Mouse (Mus musculus): ENCODE data around the gene Ndufab1. TPM values are rescaled to one million over a fixed set of nuclear protein-coding genes. Genes with fewer than 3 reads are reported as not detected.

The Ndufab1 gene
- polyA plus RNA-seq (2015; fragmentation: Nextera tagmentation; extraction: Ambion mirVana): 981 and 993 TPM in 2 replicates

DNA sequence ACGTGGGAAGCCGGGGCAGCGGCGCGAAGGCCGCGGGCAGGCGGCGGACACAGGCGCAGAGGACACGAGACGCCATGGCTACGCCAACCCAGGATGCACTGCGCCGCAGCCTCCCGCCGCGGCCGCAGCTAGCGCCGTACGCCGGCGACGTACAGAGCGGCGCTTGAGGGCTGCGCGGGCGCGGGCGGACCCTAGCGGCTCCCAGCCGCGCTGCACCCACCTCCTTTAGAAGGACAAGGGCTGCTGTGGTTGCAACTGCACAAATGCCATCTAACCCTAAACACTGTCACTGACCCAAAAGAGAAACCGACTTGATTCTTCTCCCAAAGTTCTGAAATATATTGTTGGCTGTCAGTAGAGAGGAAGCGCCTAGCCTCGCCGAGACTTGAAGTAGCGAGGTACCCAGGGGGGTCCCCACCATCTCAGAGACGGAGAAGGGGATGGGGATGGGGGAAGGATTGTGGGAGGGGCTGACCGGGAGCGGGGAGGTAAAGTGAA, at the start of gene Ndufab1:
Gene Ndufab1, minus strand, starts transcription at position 140 of the 498 bp plus-strand sequence.
- peak within 1 kb of the TSS; percentile 75 for H3K4me2 ChIP-seq (ENCODE audit: low read depth, low read length)
- no peaks in the 10 kb centered on the region for H3K9me3 ChIP-seq (ENCODE audit: control insufficient read depth, low read length)
- H3K27ac ChIP-seq (ENCODE audit: low read length): peak within 1 kb of the TSS; percentile 1; the same call in 1 of the 2 replicates
- H3K36me3 ChIP-seq (ENCODE audit: control insufficient read depth, insufficient read depth, low read length): 0 out of 2 replicates have a peak, but pooled peaks cover 3% of the 10 kb centered on the region
- peak within 1 kb of the TSS; percentile 70 for H3K4me3 ChIP-seq (ENCODE audit: low read length)
- H3K27me3 ChIP-seq (replicated peaks; ENCODE audit: control insufficient read depth, insufficient read depth, low read length): no peaks in the 10 kb centered on the region
- H3K4me1 ChIP-seq (ENCODE audit: control insufficient read depth, insufficient read depth, low read length): peaks cover 9% of the 10 kb centered on the region
- H3K9ac ChIP-seq (ENCODE audit: low read depth, low read length): peak within 1 kb of the TSS; percentile 88
- WGBS: 0% methylated on average over 34 of the region's 43 CpGs
- peak; percentile 99 for ATAC-seq

DNA sequence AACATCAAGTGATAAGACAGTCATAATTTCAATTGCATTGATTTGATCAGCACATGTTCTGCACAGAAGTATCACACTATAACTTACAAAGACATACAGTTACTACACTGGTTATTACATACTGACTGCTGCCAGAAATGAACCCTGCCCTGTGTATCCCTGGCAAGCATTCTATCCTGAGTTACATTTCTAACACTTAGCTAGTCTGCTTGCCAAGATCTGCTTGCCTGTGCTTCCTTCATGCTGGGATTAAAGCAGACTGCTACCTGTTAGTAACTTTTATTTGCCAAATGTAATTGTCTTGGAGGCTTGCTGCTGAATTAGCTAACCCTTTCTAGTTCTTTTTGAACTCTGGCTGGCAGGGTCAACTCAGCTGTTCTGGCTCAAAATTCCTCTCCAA, 39.3 kb upstream of the Ndufab1 start:
- no peak for ATAC-seq
- H3K36me3 ChIP-seq (ENCODE audit: control insufficient read depth, insufficient read depth, low read length): peaks cover 25% of the 10 kb centered on the region
- no peak overlapping the region for H3K4me2 ChIP-seq (ENCODE audit: low read depth, low read length)
- H3K27me3 ChIP-seq (replicated peaks; ENCODE audit: control insufficient read depth, insufficient read depth, low read length): no peaks in the 10 kb centered on the region
- no peaks in the 10 kb centered on the region for H3K9me3 ChIP-seq (ENCODE audit: control insufficient read depth, low read length)
- no peak overlapping the region for H3K9ac ChIP-seq (ENCODE audit: low read depth, low read length)
- no peak overlapping the region for H3K27ac ChIP-seq (ENCODE audit: low read length)
- no peak overlapping the region for H3K4me3 ChIP-seq (ENCODE audit: low read length)
- H3K4me1 ChIP-seq (ENCODE audit: control insufficient read depth, insufficient read depth, low read length): no peaks in the 10 kb centered on the region

DNA sequence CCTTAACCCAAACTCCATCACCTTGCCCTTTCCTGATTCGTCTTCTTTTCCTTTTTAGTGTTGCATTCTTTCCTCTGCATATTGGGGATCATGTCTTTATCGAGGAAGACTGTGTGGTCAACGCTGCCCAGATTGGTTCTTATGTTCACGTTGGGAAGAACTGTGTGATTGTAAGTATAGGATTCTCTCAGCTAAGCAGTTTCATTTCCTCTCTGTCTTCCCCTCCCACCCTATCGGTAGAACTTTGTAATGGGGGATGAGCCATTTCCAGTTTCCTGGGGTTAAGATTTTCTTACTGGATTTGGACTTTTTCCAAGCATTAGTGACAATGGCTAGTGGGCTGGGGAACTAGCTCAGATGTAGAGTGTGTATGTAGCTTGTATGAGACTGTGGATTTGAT, 36.5 kb upstream of the Ndufab1 start:
- Histone ChIP-seq H3K27me3 (replicated peaks; ENCODE audit: control insufficient read depth, insufficient read depth, low read length) (no peaks in the 10 kb centered on the region), H3K4me1 (ENCODE audit: control insufficient read depth, insufficient read depth, low read length) (peaks cover 5% of the 10 kb centered on the region; the same call in 1 of the 2 replicates), H3K27ac (ENCODE audit: low read length) (no peak overlapping the region), H3K9me3 (ENCODE audit: control insufficient read depth, low read length) (no peaks in the 10 kb centered on the region), H3K36me3 (ENCODE audit: control insufficient read depth, insufficient read depth, low read length) (peaks cover 17% of the 10 kb centered on the region), H3K4me3 (ENCODE audit: low read length) (no peak overlapping the region), H3K4me2 (ENCODE audit: low read depth, low read length) (no peak overlapping the region), H3K9ac (ENCODE audit: low read depth, low read length) (no peak overlapping the region)
- no peak for ATAC-seq
- 91% methylated on average over 5 of the region's 5 CpGs for WGBS

DNA sequence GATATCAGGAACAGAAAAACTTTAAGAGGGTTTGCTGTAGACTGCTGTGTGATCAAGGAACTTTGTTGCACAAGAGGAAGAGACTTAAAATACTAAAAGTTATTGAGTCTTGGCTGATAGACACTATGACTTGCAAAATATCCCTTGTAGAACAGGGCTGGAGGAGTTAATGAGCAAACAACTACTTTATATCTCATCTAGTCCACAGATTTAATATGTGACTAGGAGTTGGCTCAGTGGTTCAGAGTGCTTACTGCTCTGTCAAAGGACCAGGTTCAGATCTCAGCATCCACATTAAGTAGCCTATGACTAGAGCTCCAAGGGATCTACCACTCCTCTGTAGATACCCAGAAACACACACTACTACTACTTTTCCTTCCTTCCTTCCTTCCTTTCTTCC, 35.4 kb upstream of the Ndufab1 start:
- no peaks in the 10 kb centered on the region for H3K9me3 ChIP-seq (ENCODE audit: control insufficient read depth, low read length)
- H3K27ac ChIP-seq (ENCODE audit: low read length): no peak overlapping the region
- H3K9ac ChIP-seq (ENCODE audit: low read depth, low read length): no peak overlapping the region
- no peak for ATAC-seq
- no peak overlapping the region for H3K4me2 ChIP-seq (ENCODE audit: low read depth, low read length)
- peaks cover 5% of the 10 kb centered on the region; the same call in 1 of the 2 replicates for H3K4me1 ChIP-seq (ENCODE audit: control insufficient read depth, insufficient read depth, low read length)
- peaks cover 16% of the 10 kb centered on the region for H3K36me3 ChIP-seq (ENCODE audit: control insufficient read depth, insufficient read depth, low read length)
- no peak overlapping the region for H3K4me3 ChIP-seq (ENCODE audit: low read length)
- H3K27me3 ChIP-seq (replicated peaks; ENCODE audit: control insufficient read depth, insufficient read depth, low read length): no peaks in the 10 kb centered on the region

DNA sequence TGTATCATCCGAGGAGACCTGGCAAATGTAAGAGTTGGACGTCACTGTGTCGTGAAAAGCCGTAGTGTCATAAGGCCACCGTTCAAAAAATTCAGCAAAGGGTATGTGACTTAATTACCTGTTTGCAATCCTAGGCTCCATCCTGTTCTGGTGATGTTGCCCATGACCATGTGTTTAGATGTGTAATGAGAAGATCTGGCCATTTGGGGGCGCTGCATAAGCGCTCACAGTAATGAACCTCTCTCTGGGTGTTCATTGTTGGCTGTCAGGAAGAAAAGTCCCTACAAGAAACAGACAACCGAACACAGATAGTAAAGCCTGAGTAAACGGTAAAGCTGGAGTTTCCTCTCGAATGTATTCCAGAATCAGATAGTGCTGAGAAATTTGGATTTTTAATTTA, 33.4 kb upstream of the Ndufab1 start:
- no peak overlapping the region for H3K9ac ChIP-seq (ENCODE audit: low read depth, low read length)
- WGBS: 70% methylated on average over 10 of the region's 10 CpGs
- H3K27ac ChIP-seq (ENCODE audit: low read length): no peak overlapping the region
- no peaks in the 10 kb centered on the region for H3K9me3 ChIP-seq (ENCODE audit: control insufficient read depth, low read length)
- H3K27me3 ChIP-seq (replicated peaks; ENCODE audit: control insufficient read depth, insufficient read depth, low read length): no peaks in the 10 kb centered on the region
- peaks cover 16% of the 10 kb centered on the region for H3K36me3 ChIP-seq (ENCODE audit: control insufficient read depth, insufficient read depth, low read length)
- no peak overlapping the region for H3K4me2 ChIP-seq (ENCODE audit: low read depth, low read length)
- ATAC-seq: no peak
- H3K4me1 ChIP-seq (ENCODE audit: control insufficient read depth, insufficient read depth, low read length): peaks cover 5% of the 10 kb centered on the region
- H3K4me3 ChIP-seq (ENCODE audit: low read length): no peak overlapping the region

DNA sequence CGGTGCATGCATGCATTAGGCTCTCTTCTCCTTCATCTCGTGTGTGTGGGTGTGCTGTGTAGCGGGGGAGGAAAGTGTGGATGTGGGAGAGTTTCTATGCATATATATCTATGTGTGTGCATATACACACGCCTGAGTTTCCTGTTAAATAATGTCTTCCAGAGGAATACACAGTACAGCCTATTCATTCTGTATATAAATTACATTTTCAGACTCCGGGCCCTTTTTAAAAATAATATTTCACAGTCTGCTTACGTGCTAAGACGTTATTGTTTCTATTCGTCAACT, 31.6 kb upstream of the Ndufab1 start:
- Histone ChIP-seq H3K4me2 (ENCODE audit: low read depth, low read length) (peak overlapping the region; percentile 55), H3K4me3 (ENCODE audit: low read length) (peak overlapping the region; percentile 86), H3K27me3 (replicated peaks; ENCODE audit: control insufficient read depth, insufficient read depth, low read length) (no peaks in the 10 kb centered on the region), H3K4me1 (ENCODE audit: control insufficient read depth, insufficient read depth, low read length) (peaks cover 5% of the 10 kb centered on the region), H3K36me3 (ENCODE audit: control insufficient read depth, insufficient read depth, low read length) (peaks cover 5% of the 10 kb centered on the region), H3K27ac (ENCODE audit: low read length) (peak overlapping the region; percentile 60), H3K9me3 (ENCODE audit: control insufficient read depth, low read length) (no peaks in the 10 kb centered on the region), H3K9ac (ENCODE audit: low read depth, low read length) (peak overlapping the region; percentile 87)
- no peak for ATAC-seq
- WGBS: 13% methylated on average over 8 of the region's 8 CpGs

DNA sequence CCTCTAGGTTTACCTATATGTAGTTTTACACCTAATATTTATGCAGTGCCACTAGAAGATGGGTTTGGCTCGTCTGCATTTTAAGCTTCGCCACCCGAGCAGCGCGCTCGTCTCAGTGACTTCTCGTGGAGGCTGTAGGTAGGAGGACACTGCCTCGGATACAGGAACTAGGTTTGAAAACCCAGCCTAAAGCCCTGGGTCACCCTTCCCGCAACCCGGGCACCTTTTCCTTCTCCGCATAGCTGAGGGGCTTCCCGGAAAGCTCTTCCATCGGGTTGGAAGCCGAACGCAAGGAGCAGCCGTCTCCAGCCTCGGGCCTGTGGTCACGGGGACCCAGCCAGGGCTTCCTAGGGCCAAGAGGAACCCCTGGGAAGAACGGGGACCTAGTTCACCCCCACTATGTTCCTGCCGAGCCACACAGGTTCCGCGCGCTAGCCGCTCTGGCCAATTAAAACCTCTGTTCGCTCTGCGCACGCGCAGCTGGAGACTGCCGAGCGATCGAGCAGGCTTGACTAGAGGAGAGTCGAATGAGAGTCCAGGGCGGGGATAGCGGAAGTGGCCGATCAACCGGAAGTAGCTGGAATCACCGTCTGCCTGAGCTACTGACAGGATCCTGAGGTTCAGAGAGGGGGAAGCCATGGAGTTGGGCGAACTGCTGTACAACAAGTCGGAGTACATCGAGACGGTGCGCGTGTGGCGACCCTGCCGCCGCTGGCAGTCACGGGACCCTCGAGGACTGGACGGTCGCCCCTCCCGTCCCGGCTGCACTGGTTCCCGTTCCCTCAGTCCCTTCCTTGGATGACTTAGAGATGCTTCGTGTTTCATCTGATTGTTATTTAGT, 31.0 kb upstream of the Ndufab1 start, which contains the start of the genes Palb2 and Dctn5:
Gene Palb2, minus strand, starts transcription at position 489 of the 841 bp plus-strand sequence.
Gene Dctn5, plus strand, starts transcription at position 545 of the 841 bp plus-strand sequence.
- H3K4me2 ChIP-seq (ENCODE audit: low read depth, low read length): peak within 1 kb of the TSS; percentile 62
- peak within 1 kb of the TSS; percentile 60 for H3K27ac ChIP-seq (ENCODE audit: low read length)
- ATAC-seq: peak; percentile 99
- H3K36me3 ChIP-seq (ENCODE audit: control insufficient read depth, insufficient read depth, low read length): peaks cover 5% of the 10 kb centered on the region
- H3K27me3 ChIP-seq (replicated peaks; ENCODE audit: control insufficient read depth, insufficient read depth, low read length): no peaks in the 10 kb centered on the region
- under 1% methylated on average over 54 of the region's 54 CpGs for WGBS
- H3K4me3 ChIP-seq (ENCODE audit: low read length): peak within 1 kb of the TSS; percentile 86
- no peaks in the 10 kb centered on the region for H3K9me3 ChIP-seq (ENCODE audit: control insufficient read depth, low read length)
- H3K4me1 ChIP-seq (ENCODE audit: control insufficient read depth, insufficient read depth, low read length): peaks cover 5% of the 10 kb centered on the region
- H3K9ac ChIP-seq (ENCODE audit: low read depth, low read length): peak within 1 kb of the TSS; percentile 87

DNA sequence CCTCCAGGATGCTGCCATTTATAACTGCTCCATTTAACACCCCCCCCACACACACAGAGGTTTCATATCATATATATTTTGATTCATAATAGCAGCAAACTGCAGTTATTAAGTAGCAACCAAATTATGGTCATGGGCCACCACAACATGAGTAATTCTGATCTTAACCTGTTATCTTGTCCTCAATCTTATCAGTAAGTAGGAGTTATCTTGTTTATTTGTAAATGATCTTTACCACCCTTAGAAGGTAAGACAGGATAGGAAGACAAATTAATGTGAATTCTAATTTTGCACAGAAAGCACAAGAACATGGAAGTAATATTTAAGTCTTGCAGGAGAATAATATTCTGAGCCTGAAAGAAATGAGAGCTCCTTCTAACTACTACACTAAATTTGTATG, 30.1 kb upstream of the Ndufab1 start:
- no peak for ATAC-seq
- Histone ChIP-seq H3K27ac (ENCODE audit: low read length) (no peak overlapping the region), H3K36me3 (ENCODE audit: control insufficient read depth, insufficient read depth, low read length) (peaks cover 8% of the 10 kb centered on the region), H3K4me3 (ENCODE audit: low read length) (peak overlapping the region; percentile 86), H3K9me3 (ENCODE audit: control insufficient read depth, low read length) (no peaks in the 10 kb centered on the region), H3K4me2 (ENCODE audit: low read depth, low read length) (peak overlapping the region; percentile 62), H3K9ac (ENCODE audit: low read depth, low read length) (no peak overlapping the region), H3K4me1 (ENCODE audit: control insufficient read depth, insufficient read depth, low read length) (peaks cover 5% of the 10 kb centered on the region), H3K27me3 (replicated peaks; ENCODE audit: control insufficient read depth, insufficient read depth, low read length) (no peaks in the 10 kb centered on the region)

DNA sequence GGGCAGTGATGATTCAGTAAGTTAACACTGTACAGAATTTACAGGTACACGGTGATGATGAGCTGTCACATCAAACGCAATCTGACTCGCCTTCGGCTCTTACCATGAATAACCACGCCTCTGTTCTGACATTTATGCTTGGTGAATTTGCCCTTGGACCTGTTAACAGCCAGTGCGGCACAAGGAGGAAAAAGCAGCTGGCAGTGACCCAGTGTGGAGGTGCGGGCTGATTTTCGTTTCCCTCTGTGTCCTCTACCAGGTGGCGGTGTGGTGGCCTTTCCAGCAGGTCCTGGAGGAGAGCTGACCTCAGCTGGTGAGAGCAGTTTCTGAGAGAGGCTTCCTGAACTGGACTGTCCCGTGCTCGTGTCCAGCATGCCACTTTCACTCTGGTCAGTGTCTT, 25.3 kb upstream of the Ndufab1 start:
- Histone ChIP-seq H3K4me1 (ENCODE audit: control insufficient read depth, insufficient read depth, low read length) (no peaks in the 10 kb centered on the region; the same call in 1 of the 2 replicates), H3K36me3 (ENCODE audit: control insufficient read depth, insufficient read depth, low read length) (peaks cover 4% of the 10 kb centered on the region; the same call in 1 of the 2 replicates), H3K9ac (ENCODE audit: low read depth, low read length) (no peak overlapping the region), H3K27me3 (replicated peaks; ENCODE audit: control insufficient read depth, insufficient read depth, low read length) (no peaks in the 10 kb centered on the region), H3K4me2 (ENCODE audit: low read depth, low read length) (no peak overlapping the region), H3K9me3 (ENCODE audit: control insufficient read depth, low read length) (no peaks in the 10 kb centered on the region), H3K27ac (ENCODE audit: low read length) (no peak overlapping the region), H3K4me3 (ENCODE audit: low read length) (no peak overlapping the region)
- 92% methylated on average over 11 of the region's 11 CpGs for WGBS
- no peak for ATAC-seq
